Mouse (Mus musculus) midbrain, embryonic 15.5 days (tissue): Measurements from ENCODE around the gene Ppm1j. TPM values are rescaled to one million over a fixed set of nuclear protein-coding genes. Genes with fewer than 3 reads are reported as not detected.
A peak's percentile ranks its signal among the peaks of the same experiment; 100 is the strongest.

Experiments used
- ATAC-seq: fragments of 200-750 bp; cut with Nextera tagmentation; replicated peaks from 2 replicates; pipeline ENCODE4 v1.8.0; 2017; ENCODE audit warnings: moderate TSS enrichment
- H3K27ac ChIP-seq: fragments of 300-500 bp; sonication (generic); 2 replicates; pipeline ENCODE4 v1.5.1; 2015; ENCODE audit warnings: mild to moderate bottlenecking, inconsistent platforms
- H3K27me3 ChIP-seq: fragments of 300-500 bp; sonication (generic); replicated peaks from 2 replicates; pipeline ENCODE4 v1.6.1; 2015; ENCODE audit warnings: inconsistent platforms
- H3K36me3 ChIP-seq: fragments of 300-500 bp; sonication (generic); replicated peaks from 2 replicates; pipeline ENCODE4 v1.6.1; 2015; ENCODE audit warnings: inconsistent platforms
- H3K4me1 ChIP-seq: fragments of 300-500 bp; sonication (generic); 2 replicates; pipeline ENCODE4 v1.6.1; 2015; ENCODE audit warnings: inconsistent platforms
- H3K4me2 ChIP-seq: fragments of 300-500 bp; sonication (generic); 2 replicates; pipeline ENCODE4 v1.6.1; 2015; ENCODE audit warnings: inconsistent platforms, mild to moderate bottlenecking, moderate library complexity
- H3K4me3 ChIP-seq: fragments of 300-500 bp; sonication (generic); 2 replicates; pipeline ENCODE4 v1.5.1; 2015; ENCODE audit warnings: mild to moderate bottlenecking, inconsistent platforms
- H3K9ac ChIP-seq: fragments of 300-500 bp; sonication (generic); 2 replicates; pipeline ENCODE4 v1.6.1; 2015; ENCODE audit warnings: mild to moderate bottlenecking, inconsistent platforms
- H3K9me3 ChIP-seq: fragments of 300-500 bp; sonication (generic); 2 replicates; pipeline ENCODE4 v1.6.1; 2016; ENCODE audit warnings: inconsistent platforms
- WGBS: fragments of 180-500 bp; shearing (Covaris S2); methylation state at CpG from one replicate; pipeline ENCODE4 v1.1.7; 2015; ENCODE audit warnings: mixed read lengths; 5-methylcytosine and 5-hydroxymethylcytosine counted together
- polyA plus RNA-seq: library from polyadenylated mRNA; unstranded; fragments of >200 nt; fragmentation: Nextera tagmentation; extraction: Ambion mirVana; gene quantifications from 2 replicates; pipeline ENCODE4 v1.2.1, GENCODE M21; 2015

The Ppm1j gene
- polyA plus RNA-seq, 1 experiment from 2014 or later = 0.59 TPM

DNA sequence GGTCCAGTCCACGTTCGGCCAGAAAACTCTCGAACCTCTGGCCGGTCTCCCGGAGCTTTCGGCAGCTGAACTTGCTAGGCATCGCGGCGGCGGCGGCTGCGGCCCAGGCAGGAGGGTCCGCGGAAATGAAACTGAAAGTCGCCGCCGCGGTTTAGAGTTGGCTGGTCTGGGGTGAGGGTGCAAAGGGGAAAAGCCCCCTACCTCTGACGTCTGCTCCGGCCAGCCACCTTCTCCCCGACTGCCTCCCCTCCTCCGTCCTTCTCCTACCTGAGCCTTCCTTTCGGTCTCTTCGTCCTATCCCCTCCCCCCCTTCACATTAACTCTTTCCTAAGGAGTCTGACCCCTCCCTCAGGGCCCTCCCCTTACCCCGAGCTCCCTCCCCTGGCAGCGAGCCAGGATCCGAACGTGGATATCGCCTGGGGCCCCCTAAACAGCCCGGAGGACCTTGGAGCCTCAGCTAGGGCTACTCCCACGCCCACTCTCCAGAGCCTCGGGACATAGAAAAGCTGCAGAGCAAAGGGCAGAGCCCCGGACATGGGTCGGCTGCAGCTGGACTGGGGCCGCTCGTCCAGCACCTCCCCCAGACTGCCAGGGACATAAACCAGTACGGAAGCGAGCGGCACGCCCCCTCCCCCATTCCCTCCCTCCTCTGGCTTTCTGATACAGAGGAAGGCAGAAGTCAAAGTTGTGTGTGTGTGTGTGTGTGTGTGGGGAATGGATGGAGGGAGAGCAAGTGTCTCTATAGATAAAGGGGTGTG, 37.3 kb downstream of the Ppm1j start, which contains the start of gene Mov10:
TSS of gene Mov10 (minus strand) at position 573 of the 758 bp plus-strand sequence.
- peak; percentile 75 for ATAC-seq
- H3K27me3 ChIP-seq = no peaks in the 10 kb centered on the region
- H3K9ac ChIP-seq = peak within 1 kb of the TSS; percentile 58
- H3K27ac ChIP-seq = peak within 1 kb of the TSS; percentile 60
- H3K9me3 ChIP-seq = no peaks in the 10 kb centered on the region
- peak within 1 kb of the TSS; percentile 57 for H3K4me3 ChIP-seq
- no peaks in the 10 kb centered on the region for H3K36me3 ChIP-seq
- H3K4me2 ChIP-seq = peak within 1 kb of the TSS; percentile 91
- peaks cover 17% of the 10 kb centered on the region for H3K4me1 ChIP-seq
- under 1% methylated on average over 40 of the region's 40 CpGs for WGBS

GRCm38 (mm10) chr3:104818749-104819134, 37.9 kb downstream of the Ppm1j start:
- Histone ChIP-seq H3K9ac (no peak overlapping the region), H3K36me3 (no peaks in the 10 kb centered on the region), H3K4me2 (peak overlapping the region; percentile 91), H3K4me1 (peaks cover 17% of the 10 kb centered on the region), H3K9me3 (no peaks in the 10 kb centered on the region), H3K27ac (no peak overlapping the region), H3K4me3 (peak overlapping the region; percentile 57), H3K27me3 (no peaks in the 10 kb centered on the region)
- no peak for ATAC-seq
- 14% methylated on average over 3 of the region's 3 CpGs for WGBS

DNA sequence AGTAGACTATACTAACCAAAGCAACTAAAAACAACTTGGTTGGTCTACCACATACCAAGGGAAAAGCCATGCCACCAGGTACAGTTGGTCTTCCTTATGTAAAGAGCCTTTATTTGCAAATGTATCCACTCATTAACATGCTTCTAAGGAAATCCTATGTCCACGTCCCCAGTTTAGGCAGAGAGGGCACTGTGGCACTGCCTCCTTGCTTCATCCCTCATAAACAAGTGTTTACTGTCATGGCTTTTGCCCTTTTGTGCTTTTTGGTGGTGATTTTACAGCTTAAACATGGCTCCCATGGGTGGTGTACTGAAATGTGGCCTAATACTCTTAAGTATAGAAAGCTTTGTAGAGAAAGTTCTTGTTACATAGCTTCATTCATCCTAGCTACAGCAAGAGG, 39.6 kb downstream of the Ppm1j start:
- no peak overlapping the region for H3K4me2 ChIP-seq
- H3K27ac ChIP-seq = no peak overlapping the region
- no peak for ATAC-seq
- no peak overlapping the region for H3K9ac ChIP-seq
- H3K36me3 ChIP-seq = peaks cover 3% of the 10 kb centered on the region; the same call in 1 of the 2 replicates
- no peaks in the 10 kb centered on the region for H3K9me3 ChIP-seq
- no peak overlapping the region for H3K4me3 ChIP-seq
- no peaks in the 10 kb centered on the region for H3K27me3 ChIP-seq
- peaks cover 17% of the 10 kb centered on the region for H3K4me1 ChIP-seq
- 45% methylated on average over 1 of the region's 1 CpGs for WGBS

GRCm38 (mm10) chr3:104822413-104822812, 41.6 kb downstream of the Ppm1j start:
- H3K9ac ChIP-seq = no peak overlapping the region
- H3K27me3 ChIP-seq = no peaks in the 10 kb centered on the region
- peaks cover 9% of the 10 kb centered on the region; the same call in 1 of the 2 replicates for H3K36me3 ChIP-seq
- peaks cover 8% of the 10 kb centered on the region for H3K4me1 ChIP-seq
- 94% methylated on average over 3 of the region's 3 CpGs for WGBS
- ATAC-seq = no peak
- no peaks in the 10 kb centered on the region for H3K9me3 ChIP-seq
- H3K4me2 ChIP-seq = no peak overlapping the region
- H3K4me3 ChIP-seq = no peak overlapping the region
- no peak overlapping the region for H3K27ac ChIP-seq

Other genes with a start within 250 kb of the Ppm1j start
- 9.0 and 9.7 TPM in 2 replicates for gene Slc16a1, start 142.4 kb upstream of the Ppm1j start, polyA plus RNA-seq
- 0.05 and 0.10 TPM in 2 replicates for gene Fam19a3, start 784 bp downstream of the Ppm1j start, polyA plus RNA-seq
- gene Rhoc, start 7.3 kb downstream of the Ppm1j start, polyA plus RNA-seq = 43.8 and 46.0 TPM in 2 replicates
- gene Mov10, start 37.5 kb downstream of the Ppm1j start, polyA plus RNA-seq = 9.7 and 10.6 TPM in 2 replicates
- 31.8 and 35.1 TPM in 2 replicates for gene St7l, start 82.9 kb downstream of the Ppm1j start, polyA plus RNA-seq
- 157 and 164 TPM in 2 replicates for gene Capza1, start 83.4 kb downstream of the Ppm1j start, polyA plus RNA-seq
- 0.86 and 1.2 TPM in 2 replicates for gene Wnt2b, start 180.9 kb downstream of the Ppm1j start, polyA plus RNA-seq